Mouse (Mus musculus) megakaryocyte progenitor cell, adult 5-6 weeks (primary cell): Measurements from ENCODE around the gene Gm11938. TPM values are rescaled to one million over a fixed set of nuclear protein-coding genes. Genes with fewer than 3 reads are reported as not detected.
"Not testable (repeated sequence)": the region's sequence is repeated elsewhere in the genome, so short reads cannot be mapped to it uniquely, and the experiment has no call there.

Experiments
- ATAC-seq: replicated peaks from 2 replicates; pipeline ENCODE4 v1.8.0; 2016; ENCODE audit warnings: mild to moderate bottlenecking, moderate TSS enrichment, inconsistent platforms; ENCODE audit not compliant: poor library complexity
- total RNA-seq, 2 experiments: library from RNA; stranded (forward) in 1 of 2; stranded (reverse) in 1 of 2; fragments of 157-497, 149-512 nt in 1 of 2; fragments of 200-1000 nt in 1 of 2; gene quantifications; 2 replicates each; pipeline versions ENCODE4 v1.2.3 to v1.2.4; 2015 to 2017

Gene Gm11938
- not detected in 2 replicates for total RNA-seq (2015)
- total RNA-seq (2017), result not detected in 2 replicates

GRCm38 (mm10) chr11:99603208-99603607 lies at the start of gene Gm11938:
TSS of gene Gm11938 (minus strand) at chr11:99603308.
- not testable (repeated sequence) for ATAC-seq

DNA sequence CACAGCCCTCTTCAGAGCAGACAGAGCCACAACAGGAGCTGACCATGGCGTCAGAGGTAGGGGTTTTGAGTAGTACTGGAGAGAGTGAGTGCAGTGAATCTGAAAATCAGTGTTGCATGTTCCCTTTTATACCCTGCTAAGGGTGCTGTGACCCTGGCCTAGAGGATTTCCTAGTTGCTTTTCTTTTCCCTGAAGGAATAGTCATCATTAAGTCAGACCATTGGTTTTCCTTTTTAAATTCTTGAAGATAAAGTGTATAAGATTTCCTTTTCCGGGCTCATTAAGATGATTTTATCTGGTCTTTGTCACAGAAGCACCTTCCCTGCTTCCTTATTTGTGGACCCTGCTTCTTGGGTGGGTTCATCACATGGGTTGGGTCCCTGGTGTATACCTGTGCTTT lies 47.0 kb upstream of the Gm11938 start, which contains the start of gene Gm11555:
Gm11555 (minus strand) TSS at position 101 of the 400 bp plus-strand sequence.
- no peak for ATAC-seq

GRCm38 (mm10) chr11:99646444-99646843 lies 43.3 kb upstream of the Gm11938 start:
- ATAC-seq, result no peak

DNA sequence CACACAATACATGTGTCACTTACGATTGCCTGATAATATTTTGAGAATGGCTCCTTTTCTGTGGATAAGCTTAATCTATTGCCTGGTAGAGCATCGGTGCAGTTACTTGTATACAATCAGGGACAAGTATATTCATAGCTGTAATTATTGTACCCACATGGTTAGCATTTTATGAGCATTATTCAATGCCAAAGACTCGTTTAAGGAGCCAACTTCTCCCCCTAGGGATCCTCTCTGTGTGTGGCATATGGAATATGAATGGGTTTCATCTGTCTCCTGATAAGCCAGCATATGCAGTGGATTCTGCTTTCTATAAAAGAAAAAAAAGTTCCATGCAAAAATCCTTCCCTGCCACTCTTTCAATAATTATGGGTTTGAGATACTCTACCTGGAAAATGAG lies 41.2 kb upstream of the Gm11938 start:
- ATAC-seq, result no peak

DNA sequence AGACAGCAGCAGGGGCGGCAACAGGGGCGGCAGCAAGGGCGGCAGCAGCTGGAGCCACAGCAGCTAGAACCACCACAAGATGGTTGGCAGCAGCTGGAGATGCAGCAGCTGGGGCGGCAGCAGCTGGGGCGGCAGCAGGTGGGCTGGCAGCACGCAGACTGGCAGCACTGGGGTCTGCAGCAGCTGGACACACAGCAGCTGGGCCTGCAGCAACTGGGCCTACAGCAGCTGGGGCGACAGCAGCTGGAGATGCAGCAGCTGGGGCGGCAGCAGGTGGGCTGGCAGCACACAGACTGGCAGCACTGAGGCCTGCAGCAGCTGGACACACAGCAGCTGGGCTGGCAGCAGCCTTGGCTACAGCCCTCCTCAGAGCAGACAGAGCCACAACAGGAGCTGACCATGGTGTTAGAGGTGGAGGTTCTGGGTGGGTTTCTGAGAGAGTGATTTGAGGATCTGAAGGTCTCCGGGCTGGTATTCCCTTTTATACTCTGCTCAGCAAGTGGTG lies 40.6 kb upstream of the Gm11938 start, which contains the start of gene Krtap4-7:
Krtap4-7 (minus strand) TSS at position 455 of the 505 bp plus-strand sequence.
- not testable (repeated sequence) for ATAC-seq

DNA sequence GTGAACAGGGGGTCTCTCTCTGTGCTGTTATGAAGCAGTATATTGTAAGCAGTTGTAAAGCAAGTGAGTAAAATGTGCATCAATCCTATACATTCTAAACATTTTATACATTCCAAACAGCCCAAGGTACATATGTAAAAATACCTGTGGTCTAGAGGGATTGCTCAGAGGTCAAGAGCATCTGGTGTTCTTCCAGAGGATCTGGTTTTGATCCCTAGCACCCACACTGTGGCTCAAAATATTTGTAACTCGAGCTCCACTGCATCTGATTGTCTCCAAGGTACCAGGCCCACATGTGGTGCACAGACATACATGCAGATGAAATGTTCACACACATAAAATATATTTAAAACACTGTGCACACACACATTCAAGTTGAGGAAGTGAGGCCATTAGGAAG lies 37.8 kb upstream of the Gm11938 start:
- ATAC-seq, result no peak

- ATAC-seq, result no peak
Measured at GRCm38 (mm10) chr11:99637086-99637485, 34.0 kb upstream of the Gm11938 start.

DNA sequence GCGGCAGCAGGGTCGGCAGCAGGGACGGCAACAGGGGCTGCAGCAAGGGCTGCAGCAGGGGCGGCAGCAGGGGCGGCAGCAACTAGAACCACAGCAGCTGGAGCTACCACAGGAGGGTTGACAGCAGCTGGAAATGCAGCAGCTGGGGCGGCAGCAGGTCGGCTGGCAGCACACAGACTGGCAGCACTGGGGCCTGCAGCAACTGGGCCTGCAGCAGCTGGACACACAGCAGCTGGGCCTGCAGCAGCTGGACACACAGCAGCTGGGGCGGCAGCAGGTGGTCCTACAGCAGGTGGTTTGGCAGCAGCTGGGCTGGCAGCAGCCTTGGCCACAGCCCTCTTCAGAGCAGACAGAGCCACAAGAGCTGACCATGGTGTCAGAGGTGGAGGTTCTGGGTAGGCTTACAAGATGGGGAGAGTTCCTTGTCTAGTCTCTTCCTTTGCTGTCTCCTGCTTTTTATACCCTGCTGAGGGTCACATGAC lies 31.6 kb upstream of the Gm11938 start, which contains the start of gene Krtap4-2:
Krtap4-2 (minus strand) TSS at position 432 of the 482 bp plus-strand sequence.
- no peak for ATAC-seq

- ATAC-seq, result no peak
Measured at GRCm38 (mm10) chr11:99633293-99633692, 30.2 kb upstream of the Gm11938 start.

DNA sequence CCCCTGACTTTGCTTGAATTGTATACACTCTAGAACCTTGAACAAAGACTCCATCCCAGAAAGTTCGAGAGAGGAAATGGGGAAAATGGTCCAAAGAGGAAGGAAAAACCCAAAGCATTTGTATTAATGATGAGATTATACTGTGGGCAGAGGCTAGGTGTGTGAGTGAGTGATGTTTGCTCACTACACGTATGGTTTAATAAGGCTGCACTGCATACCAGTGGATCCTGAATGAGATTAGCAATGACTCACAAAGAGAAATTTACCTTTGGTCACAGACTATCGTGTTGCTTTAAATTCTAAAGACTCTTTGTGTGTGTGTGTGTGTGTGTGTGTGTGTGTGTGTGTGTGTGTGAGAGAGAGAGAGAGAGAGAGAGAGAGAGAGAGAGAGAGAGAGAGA lies 27.8 kb upstream of the Gm11938 start:
- ATAC-seq, result no peak

DNA sequence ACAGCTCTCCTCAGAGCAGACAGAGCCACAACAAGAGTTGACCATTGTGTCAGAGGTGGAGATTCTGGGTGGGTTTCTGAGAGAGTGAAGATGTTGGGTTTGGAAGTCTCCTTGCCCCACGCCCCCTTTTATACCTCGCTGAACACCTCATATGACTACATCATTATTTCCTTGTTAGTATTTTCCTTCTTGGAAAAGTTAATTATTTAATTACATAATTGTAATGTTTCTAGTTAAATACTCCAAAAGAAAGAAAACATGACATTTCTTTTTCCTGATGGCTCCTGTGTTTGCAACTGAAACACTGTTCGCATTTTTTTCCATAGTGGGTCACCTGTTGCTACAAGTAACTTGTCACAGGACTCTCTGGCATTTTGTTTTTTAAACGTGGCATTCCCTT lies 25.0 kb upstream of the Gm11938 start, which contains the start of gene Krtap4-1:
Krtap4-1 (minus strand) TSS at position 101 of the 400 bp plus-strand sequence.
- no peak for ATAC-seq

DNA sequence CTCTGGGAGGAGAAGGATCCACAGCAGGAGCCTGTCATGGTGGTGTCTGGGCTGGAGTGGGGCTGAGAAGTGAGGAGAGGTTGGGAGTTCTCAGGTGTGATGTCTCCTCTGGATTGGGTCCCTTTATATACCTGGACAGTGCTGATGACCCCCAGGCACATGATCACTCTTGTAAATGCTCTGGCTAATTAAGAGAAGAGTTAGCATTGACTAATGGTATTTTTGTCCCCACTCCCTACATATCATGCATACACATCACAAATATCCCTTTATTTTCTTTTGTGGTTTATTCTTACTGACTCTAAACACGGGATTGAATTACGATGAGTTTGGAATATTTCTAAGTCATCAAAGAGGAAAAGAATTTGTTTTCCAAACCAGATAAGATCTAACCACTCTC lies 17.2 kb upstream of the Gm11938 start, which contains the start of gene Gm11562:
Gm11562 (minus strand) TSS at position 101 of the 400 bp plus-strand sequence.
- no peak for ATAC-seq

DNA sequence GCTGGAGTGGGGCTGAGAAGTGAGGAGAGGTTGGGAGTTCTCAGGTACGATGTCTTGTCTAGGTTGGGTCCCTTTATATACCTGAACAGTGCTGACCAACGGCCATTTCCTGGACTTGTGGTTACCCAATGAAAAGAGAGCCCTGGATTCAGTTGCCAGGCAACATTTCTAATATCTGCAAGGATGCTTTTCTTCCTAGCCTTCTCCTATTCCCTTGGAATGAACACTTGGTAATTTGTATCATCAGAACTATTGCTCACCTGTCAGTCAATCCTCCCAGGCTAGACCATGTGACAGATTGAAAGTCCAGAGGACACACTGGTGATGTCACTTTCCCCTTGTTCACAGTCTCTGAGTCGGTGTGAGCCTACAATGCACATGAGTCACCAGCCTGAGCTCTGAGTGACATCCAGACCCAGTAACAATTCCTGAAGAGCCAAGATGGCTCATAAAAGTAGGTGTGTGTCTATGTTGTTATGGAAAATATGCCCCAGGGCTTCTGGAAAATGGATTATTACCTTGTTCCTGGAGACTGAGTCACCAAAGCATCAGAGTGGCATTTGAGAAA lies 11.8 kb upstream of the Gm11938 start, which contains the start of gene Krtap2-4:
Krtap2-4 (minus strand) TSS at position 51 of the 568 bp plus-strand sequence.
- no peak for ATAC-seq

- not testable (repeated sequence) for ATAC-seq
Measured at GRCm38 (mm10) chr11:99610089-99610488, 7.0 kb upstream of the Gm11938 start, which contains the start of gene Gm11937. TSS of gene Gm11937 (minus strand) at chr11:99610189.

DNA sequence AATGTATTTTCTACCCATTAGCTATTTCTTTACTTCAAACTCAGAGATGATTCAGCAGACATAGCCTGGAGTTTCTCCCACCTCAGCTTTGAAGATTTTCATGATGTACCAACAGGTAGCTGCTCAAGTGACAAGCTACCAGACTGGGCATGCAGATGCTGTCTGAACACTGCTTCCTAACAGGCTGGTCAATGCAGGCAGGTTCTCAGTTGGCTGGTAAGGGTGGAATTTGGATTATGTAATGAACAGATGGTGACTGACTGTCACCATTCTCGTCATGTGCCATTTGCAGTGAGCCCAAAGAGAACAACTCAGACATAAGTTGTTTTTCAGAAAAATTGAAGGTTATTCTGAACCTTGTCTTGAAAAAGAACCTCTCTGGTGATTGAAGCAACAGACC lies 6.0 kb upstream of the Gm11938 start:
- ATAC-seq, result no peak

DNA sequence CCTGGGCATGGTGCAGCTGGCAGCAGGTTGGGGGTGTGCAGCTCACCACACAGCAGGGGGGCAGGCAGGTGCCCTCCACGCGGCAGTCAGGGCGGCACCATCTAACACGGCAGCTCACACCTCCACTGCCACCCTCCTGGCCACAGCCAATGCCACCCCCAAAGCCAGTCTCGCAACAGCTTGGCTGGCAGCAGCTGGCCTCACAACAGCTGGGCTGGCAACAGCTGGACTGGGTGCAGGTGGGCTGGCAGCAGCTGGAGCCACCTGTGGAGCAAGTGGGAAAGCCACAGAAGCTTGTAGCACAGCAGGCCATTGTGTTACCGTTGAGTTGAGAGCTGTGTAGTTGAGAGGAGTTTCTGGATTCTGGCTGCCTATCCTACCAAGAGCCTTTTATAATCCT lies 5.4 kb downstream of the Gm11938 start, which contains the start of gene Krtap9-3:
Krtap9-3 (minus strand) TSS at position 364 of the 400 bp plus-strand sequence.
- not testable (repeated sequence) for ATAC-seq

DNA sequence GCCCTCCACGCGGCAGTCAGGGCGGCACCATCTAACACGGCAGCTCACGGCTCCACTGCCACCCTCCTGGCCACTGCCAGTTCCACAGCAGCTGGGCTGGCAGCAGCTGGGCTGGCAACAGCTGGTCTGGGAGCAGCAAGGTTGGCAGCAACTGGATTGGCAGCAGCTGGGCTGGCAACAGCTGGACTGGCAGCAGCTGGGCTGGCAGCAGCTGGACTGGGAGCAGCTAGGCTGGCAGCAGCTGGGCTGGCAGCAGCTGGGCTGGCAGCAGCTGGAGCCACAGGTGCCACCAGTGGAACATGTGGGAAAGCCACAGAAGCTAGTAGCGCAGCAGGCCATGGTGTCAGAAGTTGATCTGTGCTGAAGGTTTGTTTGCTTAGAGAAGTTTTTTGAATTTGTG lies 12.1 kb downstream of the Gm11938 start, which contains the start of gene Krtap1-3:
Krtap1-3 (minus strand) TSS at position 359 of the 400 bp plus-strand sequence.
- no peak for ATAC-seq

DNA sequence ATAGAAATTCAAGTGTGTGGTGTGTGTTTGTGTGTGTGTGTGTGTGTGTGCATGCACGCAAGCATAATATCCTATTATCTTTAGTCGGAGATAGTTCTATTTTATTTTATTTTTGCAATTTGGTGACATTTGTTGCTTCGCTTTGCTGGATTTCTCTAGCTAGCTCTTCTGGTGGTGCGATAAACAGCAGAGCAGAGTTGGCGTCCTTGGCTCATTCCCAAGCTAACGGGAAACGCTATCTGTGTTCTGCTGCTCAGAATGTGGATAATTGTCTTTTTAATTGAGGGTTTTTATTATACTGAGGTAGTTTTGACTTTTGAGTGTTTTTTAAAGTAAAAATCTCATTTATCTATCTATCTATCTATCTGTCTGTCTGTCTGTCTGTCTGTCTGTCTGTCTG lies 18.0 kb downstream of the Gm11938 start:
- no peak for ATAC-seq

DNA sequence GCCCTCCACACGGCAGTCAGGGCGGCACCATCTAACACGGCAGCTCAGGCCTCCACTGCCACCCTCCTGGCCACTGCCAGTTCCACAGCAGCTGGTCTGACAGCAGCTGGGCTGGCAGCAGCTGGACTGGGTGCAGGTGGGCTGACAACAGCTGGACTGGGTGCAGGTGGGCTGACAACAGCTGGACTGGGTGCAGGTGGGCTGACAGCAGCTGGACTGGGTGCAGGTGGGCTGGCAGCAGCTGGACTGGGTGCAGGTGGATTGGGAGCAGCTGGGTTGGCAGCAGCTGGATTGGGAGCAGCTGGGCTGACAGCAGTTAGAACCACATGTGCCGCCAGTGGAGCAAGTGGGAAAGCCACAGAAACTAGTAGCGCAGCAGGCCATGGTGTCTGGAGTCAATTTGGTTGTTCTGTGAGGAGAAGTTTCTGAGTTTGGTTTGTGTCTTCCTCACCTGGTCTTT lies 19.8 kb downstream of the Gm11938 start, which contains the start of gene Krtap1-4:
Krtap1-4 (minus strand) TSS at position 410 of the 460 bp plus-strand sequence.
- no peak for ATAC-seq

- ATAC-seq, result no peak
Measured at GRCm38 (mm10) chr11:99581564-99581963, 21.5 kb downstream of the Gm11938 start.

DNA sequence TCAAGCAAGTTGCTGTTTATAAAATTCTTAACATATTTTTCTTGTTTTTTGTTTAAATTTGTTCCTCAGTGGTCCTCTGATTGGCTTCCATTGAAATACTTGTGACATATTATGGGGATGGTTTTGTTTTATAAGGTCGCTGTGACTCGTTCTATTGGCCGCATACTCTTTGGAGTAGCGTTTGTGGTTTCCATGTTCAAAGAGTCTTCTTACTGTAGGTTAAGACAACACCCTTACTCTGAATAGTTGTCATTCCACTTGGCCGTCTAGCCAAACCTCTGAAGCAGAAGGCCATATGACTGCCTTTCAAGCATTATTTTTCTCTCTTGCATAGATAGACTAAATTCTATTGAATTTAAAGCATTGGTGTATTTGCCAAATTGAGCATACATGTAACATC lies 22.1 kb downstream of the Gm11938 start:
- no peak for ATAC-seq

- no peak for ATAC-seq
Measured at GRCm38 (mm10) chr11:99580636-99581035, 22.5 kb downstream of the Gm11938 start, which contains the start of gene Krtap1-5. TSS of gene Krtap1-5 (minus strand) at chr11:99581016.
